Mouse (Mus musculus) ES-E14 (cell line): ENCODE measurements around the gene Antxr1. TPM values are rescaled to one million over a fixed set of nuclear protein-coding genes. Genes with fewer than 3 reads are reported as not detected.

Source experiments
- DNase-seq: peaks from one replicate; pipeline ENCODE4 v3.0.0-alpha.2; 2013; ENCODE audit warnings: low read depth, low spot score
- H3K27ac ChIP-seq: 2 replicates; pipeline ENCODE4 v1.5.1; 2012; ENCODE audit warnings: low read depth, mild to moderate bottlenecking, low read length, moderate library complexity, mixed read lengths; ENCODE audit not compliant: poor library complexity, insufficient read depth, severe bottlenecking
- H3K36me3 ChIP-seq: 2 replicates; pipeline ENCODE4 v1.6.1; 2012; ENCODE audit warnings: mild to moderate bottlenecking, low read length, moderate library complexity, mixed read lengths; ENCODE audit not compliant: control insufficient read depth, poor library complexity, insufficient read depth, severe bottlenecking
- H3K4me1 ChIP-seq, 2 experiments: fragments of 150-350 bp in 1 of 2; sonication (generic) in 1 of 2; 2 replicates each; pipeline ENCODE4 v1.6.1; 2012; ENCODE audit warnings: low read length in 2 of 2, mild to moderate bottlenecking in 1 of 2, mixed read lengths in 1 of 2; ENCODE audit not compliant: control insufficient read depth in 2 of 2, insufficient read depth in 2 of 2, poor library complexity in 1 of 2
- H3K4me3 ChIP-seq, 2 experiments: fragments of 150-350 bp in 1 of 2; sonication (generic) in 1 of 2; 2 replicates each; pipeline ENCODE4 v1.5.1; 2012; ENCODE audit warnings: low read length in 2 of 2, low read depth in 1 of 2, mild to moderate bottlenecking in 1 of 2, mixed read lengths in 1 of 2; ENCODE audit not compliant: insufficient read depth in 1 of 2, poor library complexity in 1 of 2, severe bottlenecking in 1 of 2
- H3K9ac ChIP-seq: 2 replicates; pipeline ENCODE4 v1.6.1; 2012; ENCODE audit warnings: low read depth, mild to moderate bottlenecking, low read length, mixed read lengths; ENCODE audit not compliant: poor library complexity, insufficient read depth, severe bottlenecking
- H3K9me3 ChIP-seq: fragments of 150-350 bp; sonication (generic); 2 replicates; pipeline ENCODE4 v1.6.1; 2012; ENCODE audit warnings: low read depth, mild to moderate bottlenecking, low read length; ENCODE audit not compliant: control insufficient read depth, insufficient read depth
- CHD2 ChIP-seq: IDR thresholded peaks from 2 replicates; pipeline ENCODE4 v1.6.1; 2014; ENCODE audit warnings: mild to moderate bottlenecking, low read depth, low read length, inconsistent platforms
- HCFC1 ChIP-seq: IDR thresholded peaks from 2 replicates; pipeline ENCODE4 v1.6.1; 2012; ENCODE audit warnings: low read length, inconsistent platforms, borderline replicate concordance; ENCODE audit not compliant: insufficient read depth
- MAFK ChIP-seq: IDR thresholded peaks from 2 replicates; pipeline ENCODE4 v1.6.1; 2014; ENCODE audit warnings: mild to moderate bottlenecking, low read depth, low read length, inconsistent platforms; ENCODE audit not compliant: insufficient read depth
- ZC3H11A ChIP-seq: IDR thresholded peaks from 2 replicates; pipeline ENCODE4 v1.6.1; 2012; ENCODE audit warnings: low read depth, mild to moderate bottlenecking, inconsistent platforms, low read length, borderline replicate concordance
- ZNF384 ChIP-seq: IDR thresholded peaks from 2 replicates; pipeline ENCODE4 v1.6.1; 2012; ENCODE audit warnings: low read depth, low read length, inconsistent platforms
- in situ Hi-C, 2 experiments: fragments of 600-800 bp; cut with MboI; formaldehyde crosslinking; loops; one replicate each; pipeline ENCODE4 v1.15.1; 2025; ENCODE audit warnings: low sequenced_read_pairs in 2 of 2, inconsistent platforms in 1 of 2; ENCODE audit not compliant: unreplicated experiment in 2 of 2
- total RNA-seq: library from RNA; depleted of rRNA; stranded (reverse); fragments of 300-350 nt; gene quantifications from 2 replicates; pipeline ENCODE4 v1.2.3, GENCODE M21; 2012

Antxr1 gene
- total RNA-seq, 1 experiment: 2.5 TPM

- DNase-seq: no peak
- H3K9me3 ChIP-seq: no peaks in the 10 kb centered on the region
- no peak overlapping the region for H3K27ac ChIP-seq
- no peaks in the 10 kb centered on the region for H3K36me3 ChIP-seq
- in situ Hi-C loops: no loop called here
- no peaks in the 10 kb centered on the region for H3K4me1 ChIP-seq
- TF ChIP-seq CHD2 (no peak), ZC3H11A (no peak), MAFK (no peak), ZNF384 (no peak), HCFC1 (no peak)
- no peak overlapping the region for H3K4me3 ChIP-seq
- H3K9ac ChIP-seq: no peak overlapping the region
These were observed 165.3 kb downstream of the Antxr1 start for GRCm38 (mm10) chr6:87170277-87170676.

GRCm38 (mm10) chr6:87168021-87168420 lies 167.6 kb downstream of the Antxr1 start:
- Histone ChIP-seq H3K9me3 (no peaks in the 10 kb centered on the region), H3K27ac (no peak overlapping the region), H3K36me3 (no peaks in the 10 kb centered on the region), H3K9ac (no peak overlapping the region), H3K4me1 (no peaks in the 10 kb centered on the region), H3K4me3 (no peak overlapping the region)
- TF ChIP-seq HCFC1 (no peak), ZNF384 (no peak), MAFK (no peak), CHD2 (no peak), ZC3H11A (no peak)
- no peak for DNase-seq
- in situ Hi-C loops: no loop called here

- H3K9me3 ChIP-seq: no peaks in the 10 kb centered on the region
- no peak overlapping the region for H3K27ac ChIP-seq
- no peaks in the 10 kb centered on the region for H3K36me3 ChIP-seq
- TF ChIP-seq CHD2 (no peak), ZNF384 (no peak), MAFK (no peak), ZC3H11A (no peak), HCFC1 (no peak)
- in situ Hi-C loops: no loop called here
- H3K4me3 ChIP-seq: no peak overlapping the region
- H3K4me1 ChIP-seq: no peaks in the 10 kb centered on the region
- H3K9ac ChIP-seq: no peak overlapping the region
- DNase-seq: no peak
These were observed 168.8 kb downstream of the Antxr1 start for GRCm38 (mm10) chr6:87166673-87167305.

- no peak for TF ChIP-seq ZC3H11A
- TF ChIP-seq ZNF384: no peak
- no peak for TF ChIP-seq CHD2
- TF ChIP-seq HCFC1: no peak
- TF ChIP-seq MAFK: no peak
- no peaks in the 10 kb centered on the region for H3K9me3 ChIP-seq
- H3K27ac ChIP-seq: no peak overlapping the region
- H3K9ac ChIP-seq: no peak overlapping the region
- DNase-seq: no peak
- no peaks in the 10 kb centered on the region for H3K36me3 ChIP-seq
- no peaks in the 10 kb centered on the region for H3K4me1 ChIP-seq
- in situ Hi-C loops: no loop called here
- no peak overlapping the region for H3K4me3 ChIP-seq
These were observed 169.9 kb downstream of the Antxr1 start for GRCm38 (mm10) chr6:87165536-87166311.
